Mouse (Mus musculus): ENCODE results near the gene Map3k1.

GRCm38 (mm10) chr13:111845471-111845870 lies 36.7 kb upstream of the Map3k1 start:
- TF ChIP-seq GATA1 (IDR thresholded peaks at IDR 0.05; ENCODE audit: borderline replicate concordance, low read length): no peak
- no peak for TF ChIP-seq FLI1 (IDR thresholded peaks at IDR 0.05; ENCODE audit: low read length)
